Mouse (Mus musculus) kidney, adult 2 months (tissue): ENCODE data around the gene Serpinb9.

Experiments
- CTCF ChIP-seq: fragments of 200-500 bp; conservative IDR thresholded peaks from 2 replicates; pipeline ENCODE4 v1.5.1; 2011; ENCODE audit warnings: low read depth, mild to moderate bottlenecking, control low read depth, low read length, moderate library complexity, mixed read lengths; ENCODE audit not compliant: insufficient read depth, insufficient read length
- POLR2A ChIP-seq: fragments of 200-500 bp; IDR thresholded peaks from one replicate; pipeline ENCODE4 v1.6.1; 2011; ENCODE audit warnings: low read depth, low read length, control low read depth

DNA sequence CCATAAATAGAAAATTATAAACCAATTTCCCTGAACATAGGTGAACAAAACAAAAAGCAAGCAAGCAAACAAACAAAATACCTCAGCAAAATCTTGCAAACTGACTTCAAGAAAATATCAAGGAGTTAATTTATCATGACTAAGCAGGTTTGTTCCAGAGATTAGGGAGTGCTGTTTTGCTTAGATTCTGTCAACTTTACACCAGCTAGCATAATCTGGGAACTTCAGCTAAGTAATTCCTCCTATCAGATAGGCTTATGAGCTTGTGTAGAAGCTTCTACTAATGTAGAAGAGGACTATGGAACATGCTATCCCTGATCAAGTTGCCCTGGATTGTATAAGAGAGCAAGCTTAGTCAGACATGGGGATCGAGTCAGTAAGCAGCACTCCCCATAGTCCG, 44.2 kb downstream of the Serpinb9 start:
- TF ChIP-seq CTCF (no peak), POLR2A (no peak)
